Mouse (Mus musculus): ENCODE data around the gene Klf4. TPM values are rescaled to one million over a fixed set of nuclear protein-coding genes. Genes with fewer than 3 reads are reported as not detected.

The Klf4 gene
- polyA plus RNA-seq (2016; fragmentation: Nextera tagmentation; extraction: Ambion mirVana): 3.7 and 4.8 TPM in 2 replicates

- Histone ChIP-seq H3K9me3 (no peaks in the 10 kb centered on the region), H3K27ac (replicated peaks) (peak within 1 kb of the TSS; percentile 76), H3K4me3 (peak within 1 kb of the TSS; percentile 61), H3K27me3 (peaks cover 61% of the 10 kb centered on the region), H3K9ac (replicated peaks) (peak within 1 kb of the TSS; percentile 72), H3K4me2 (replicated peaks) (peak within 1 kb of the TSS; percentile 94), H3K36me3 (no peaks in the 10 kb centered on the region), H3K4me1 (peaks cover 30% of the 10 kb centered on the region)
- peak; percentile 92 for ATAC-seq (ENCODE audit: low FRiP score, low read depth)
- under 1% methylated on average over 53 of the region's 99 CpGs for WGBS
Measured at GRCm38 (mm10) chr4:55532407-55533195, at the start of gene Klf4. Klf4 (minus strand) TSS chr4:55532466.

GRCm38 (mm10) chr4:55571432-55571831 is 39.2 kb upstream of the Klf4 start:
- no peak overlapping the region for H3K9ac ChIP-seq (replicated peaks)
- H3K36me3 ChIP-seq: no peaks in the 10 kb centered on the region
- ATAC-seq (ENCODE audit: low FRiP score, low read depth): no peak
- no peak overlapping the region for H3K27ac ChIP-seq (replicated peaks)
- no peaks in the 10 kb centered on the region for H3K27me3 ChIP-seq
- H3K9me3 ChIP-seq: no peaks in the 10 kb centered on the region
- 84% methylated on average over 2 of the region's 2 CpGs for WGBS
- H3K4me3 ChIP-seq: no peak overlapping the region
- H3K4me2 ChIP-seq (replicated peaks): no peak overlapping the region
- peaks cover 8% of the 10 kb centered on the region for H3K4me1 ChIP-seq

- WGBS: 24% methylated on average over 9 of the region's 9 CpGs
- no peak for ATAC-seq (ENCODE audit: low FRiP score, low read depth)
Measured at GRCm38 (mm10) chr4:55567986-55568385, 35.7 kb upstream of the Klf4 start.

GRCm38 (mm10) chr4:55567575-55567974 is 35.3 kb upstream of the Klf4 start:
- H3K36me3 ChIP-seq: no peaks in the 10 kb centered on the region
- no peak; the same call in 1 of the 2 replicates for ATAC-seq (ENCODE audit: low FRiP score, low read depth)
- H3K9me3 ChIP-seq: no peaks in the 10 kb centered on the region
- no peaks in the 10 kb centered on the region for H3K27me3 ChIP-seq
- H3K9ac ChIP-seq (replicated peaks): no peak overlapping the region
- H3K27ac ChIP-seq (replicated peaks): no peak overlapping the region
- H3K4me1 ChIP-seq: peaks cover 8% of the 10 kb centered on the region
- 40% methylated on average over 5 of the region's 5 CpGs for WGBS
- no peak overlapping the region for H3K4me3 ChIP-seq
- no peak overlapping the region for H3K4me2 ChIP-seq (replicated peaks)

More at GRCm38 (mm10) chr4:55567986-55568385, 35.7 kb upstream of the Klf4 start:
- H3K4me3 ChIP-seq: no peak overlapping the region
- no peaks in the 10 kb centered on the region for H3K36me3 ChIP-seq
- H3K9ac ChIP-seq (replicated peaks): no peak overlapping the region
- H3K9me3 ChIP-seq: no peaks in the 10 kb centered on the region
- no peak overlapping the region for H3K4me2 ChIP-seq (replicated peaks)
- H3K4me1 ChIP-seq: peaks cover 8% of the 10 kb centered on the region
- H3K27ac ChIP-seq (replicated peaks): no peak overlapping the region
- H3K27me3 ChIP-seq: no peaks in the 10 kb centered on the region

GRCm38 (mm10) chr4:55564317-55564716 is 32.1 kb upstream of the Klf4 start:
- Histone ChIP-seq H3K9me3 (no peaks in the 10 kb centered on the region), H3K36me3 (no peaks in the 10 kb centered on the region), H3K4me1 (peaks cover 8% of the 10 kb centered on the region), H3K27me3 (no peaks in the 10 kb centered on the region), H3K4me2 (replicated peaks) (no peak overlapping the region), H3K27ac (replicated peaks) (no peak overlapping the region), H3K4me3 (no peak overlapping the region), H3K9ac (replicated peaks) (no peak overlapping the region)
- ATAC-seq (ENCODE audit: low FRiP score, low read depth): no peak
- WGBS: 81% methylated on average over 2 of the region's 2 CpGs

GRCm38 (mm10) chr4:55563050-55563449 is 30.8 kb upstream of the Klf4 start:
- Histone ChIP-seq H3K27ac (replicated peaks) (no peak overlapping the region), H3K36me3 (no peaks in the 10 kb centered on the region), H3K4me2 (replicated peaks) (no peak overlapping the region), H3K4me3 (no peak overlapping the region), H3K9me3 (no peaks in the 10 kb centered on the region), H3K27me3 (no peaks in the 10 kb centered on the region), H3K9ac (replicated peaks) (no peak overlapping the region), H3K4me1 (peaks cover 6% of the 10 kb centered on the region)
- WGBS: 77% methylated on average over 8 of the region's 8 CpGs
- no peak for ATAC-seq (ENCODE audit: low FRiP score, low read depth)

GRCm38 (mm10) chr4:55562062-55562461 is 29.8 kb upstream of the Klf4 start:
- WGBS: 43% methylated on average over 3 of the region's 3 CpGs
- ATAC-seq (ENCODE audit: low FRiP score, low read depth): no peak
- Histone ChIP-seq H3K9ac (replicated peaks) (no peak overlapping the region), H3K36me3 (no peaks in the 10 kb centered on the region), H3K27ac (replicated peaks) (no peak overlapping the region), H3K4me1 (no peaks in the 10 kb centered on the region), H3K9me3 (no peaks in the 10 kb centered on the region), H3K27me3 (no peaks in the 10 kb centered on the region), H3K4me3 (no peak overlapping the region), H3K4me2 (replicated peaks) (no peak overlapping the region)

GRCm38 (mm10) chr4:55546869-55547268 is 14.6 kb upstream of the Klf4 start:
- H3K4me3 ChIP-seq: no peak overlapping the region
- no peaks in the 10 kb centered on the region for H3K27me3 ChIP-seq
- ATAC-seq (ENCODE audit: low FRiP score, low read depth): no peak
- H3K4me2 ChIP-seq (replicated peaks): no peak overlapping the region
- H3K27ac ChIP-seq (replicated peaks): no peak overlapping the region
- H3K4me1 ChIP-seq: no peaks in the 10 kb centered on the region
- H3K9ac ChIP-seq (replicated peaks): no peak overlapping the region
- no peaks in the 10 kb centered on the region for H3K9me3 ChIP-seq
- WGBS: 69% methylated on average over 12 of the region's 12 CpGs
- H3K36me3 ChIP-seq: no peaks in the 10 kb centered on the region

GRCm38 (mm10) chr4:55542753-55543152 is 10.5 kb upstream of the Klf4 start:
- H3K27me3 ChIP-seq: no peaks in the 10 kb centered on the region
- 68% methylated on average over 2 of the region's 2 CpGs for WGBS
- no peak overlapping the region for H3K27ac ChIP-seq (replicated peaks)
- H3K4me2 ChIP-seq (replicated peaks): no peak overlapping the region
- no peaks in the 10 kb centered on the region for H3K36me3 ChIP-seq
- no peak overlapping the region for H3K4me3 ChIP-seq
- ATAC-seq (ENCODE audit: low FRiP score, low read depth): no peak
- H3K9ac ChIP-seq (replicated peaks): no peak overlapping the region
- no peaks in the 10 kb centered on the region for H3K9me3 ChIP-seq
- no peaks in the 10 kb centered on the region for H3K4me1 ChIP-seq

- Histone ChIP-seq H3K9me3 (no peaks in the 10 kb centered on the region), H3K4me1 (no peaks in the 10 kb centered on the region), H3K9ac (replicated peaks) (no peak overlapping the region), H3K27ac (replicated peaks) (no peak overlapping the region), H3K27me3 (no peaks in the 10 kb centered on the region), H3K4me2 (replicated peaks) (no peak overlapping the region), H3K4me3 (no peak overlapping the region), H3K36me3 (no peaks in the 10 kb centered on the region)
- 81% methylated on average over 4 of the region's 4 CpGs for WGBS
- no peak for ATAC-seq (ENCODE audit: low FRiP score, low read depth)
Measured at GRCm38 (mm10) chr4:55541654-55542053, 9.4 kb upstream of the Klf4 start.

- no peaks in the 10 kb centered on the region for H3K36me3 ChIP-seq
- 0 out of 2 replicates have a peak, but pooled peaks cover 2% of the 10 kb centered on the region for H3K27me3 ChIP-seq
- no peak overlapping the region for H3K4me3 ChIP-seq
- no peak overlapping the region for H3K27ac ChIP-seq (replicated peaks)
- WGBS: 73% methylated on average over 4 of the region's 4 CpGs
- H3K9ac ChIP-seq (replicated peaks): no peak overlapping the region
- no peaks in the 10 kb centered on the region for H3K4me1 ChIP-seq
- no peak overlapping the region for H3K4me2 ChIP-seq (replicated peaks)
- ATAC-seq (ENCODE audit: low FRiP score, low read depth): no peak
- no peaks in the 10 kb centered on the region for H3K9me3 ChIP-seq
Measured at GRCm38 (mm10) chr4:55541221-55541620, 9.0 kb upstream of the Klf4 start.

- peaks cover 26% of the 10 kb centered on the region for H3K4me1 ChIP-seq
- H3K4me2 ChIP-seq (replicated peaks): no peak overlapping the region
- no peak overlapping the region for H3K9ac ChIP-seq (replicated peaks)
- H3K36me3 ChIP-seq: no peaks in the 10 kb centered on the region
- no peak overlapping the region for H3K4me3 ChIP-seq
- peaks cover 53% of the 10 kb centered on the region for H3K27me3 ChIP-seq
- no peak overlapping the region for H3K27ac ChIP-seq (replicated peaks)
- H3K9me3 ChIP-seq: no peaks in the 10 kb centered on the region
- ATAC-seq (ENCODE audit: low FRiP score, low read depth): no peak
Measured at GRCm38 (mm10) chr4:55535012-55535411, 2.7 kb upstream of the Klf4 start.

- Histone ChIP-seq H3K9ac (replicated peaks) (no peak overlapping the region), H3K27me3 (peaks cover 58% of the 10 kb centered on the region), H3K36me3 (no peaks in the 10 kb centered on the region), H3K9me3 (no peaks in the 10 kb centered on the region), H3K27ac (replicated peaks) (no peak overlapping the region), H3K4me3 (no peak overlapping the region), H3K4me1 (peaks cover 30% of the 10 kb centered on the region), H3K4me2 (replicated peaks) (no peak overlapping the region)
- WGBS: 83% methylated on average over 4 of the region's 4 CpGs
- ATAC-seq (ENCODE audit: low FRiP score, low read depth): no peak
Measured at GRCm38 (mm10) chr4:55534510-55534909, 2.2 kb upstream of the Klf4 start.
